8 mouse cellular contexts compared by ENCODE assay signal in the genomic region with DNA sequence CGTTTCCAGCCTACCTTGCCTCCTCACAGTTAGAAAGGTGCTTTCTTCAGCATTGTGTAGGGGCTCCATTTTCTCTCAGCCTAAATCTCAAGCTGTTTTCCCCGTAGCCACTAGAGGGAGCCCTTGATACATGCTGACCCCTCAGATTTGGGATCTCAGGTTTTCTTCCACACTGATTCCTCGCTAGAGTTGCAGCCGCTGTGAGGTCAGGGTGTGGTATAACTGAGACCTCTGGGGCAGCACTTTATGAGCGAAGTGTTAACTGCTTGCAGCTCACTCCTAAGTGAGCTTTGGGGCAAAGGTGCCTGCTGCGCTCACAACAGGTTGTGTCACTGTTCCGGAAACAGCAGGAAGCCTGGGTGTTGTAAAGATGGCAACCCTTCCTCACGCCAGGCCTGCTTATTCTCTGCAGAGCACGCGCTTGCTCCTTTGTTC. TPM values are rescaled to one million over a fixed set of nuclear protein-coding genes. Genes with fewer than 3 reads are reported as not detected.
DNase-seq lines count a peak whose midpoint lies in the region; ATAC-seq lines count a peak whose summit lies in the region.

No protein-coding gene starts in this region.

- H3K4me1 ChIP-seq in midbrain, embryonic 14.5 days (ENCODE audit: control insufficient read depth, insufficient read depth, low read length), result peaks cover 5% of the 10 kb centered on the region

- intact Hi-C loops in left cerebral cortex, postnatal 4 days (cut with DNase I), result loop anchor here (2.0 to 10.0 kb wide), 2 partner anchors 114 to 1426 kb away; no protein-coding TSS in a partner anchor

- H3K27ac ChIP-seq in midbrain, embryonic 14.5 days (replicated peaks; ENCODE audit: low read depth, low read length), result no peak overlapping the region

- no peak overlapping the region for H3K4me3 ChIP-seq in midbrain, embryonic 14.5 days (replicated peaks; ENCODE audit: low read depth, low read length)

- peaks cover 30% of the 10 kb centered on the region for H3K36me3 ChIP-seq in midbrain, embryonic 14.5 days (ENCODE audit: control insufficient read depth, insufficient read depth, low read length)

- H3K9ac ChIP-seq in midbrain, embryonic 14.5 days (replicated peaks; ENCODE audit: low read length), result no peak overlapping the region

- no peaks in the 10 kb centered on the region for H3K27me3 ChIP-seq in midbrain, embryonic 14.5 days (ENCODE audit: control insufficient read depth, insufficient read depth, low read length)

- DNase-seq in urinary bladder, postnatal 14 days (ENCODE audit: low spot score), result peak; percentile 66
- no peak for DNase-seq in urinary bladder, postnatal 10 days (ENCODE audit: low spot score)
- peak; percentile 77 for DNase-seq in embryo, embryonic 11.5 days (ENCODE audit: low read depth, low spot score)
- peak; percentile 72 for DNase-seq in kidney, adult 18-20 months
- DNase-seq in left cerebral cortex, postnatal 4 days, result peak; percentile 70
- DNase-seq in midbrain, embryonic 14.5 days, result peak; percentile 90
- peak; percentile 31 for DNase-seq in spleen, adult 12 weeks (ENCODE audit: low spot score)

- H3K9me3 ChIP-seq in midbrain, embryonic 14.5 days (ENCODE audit: control insufficient read depth, low read length), result no peaks in the 10 kb centered on the region

- peak; percentile 62 for ATAC-seq in granulocyte monocyte progenitor cell, adult 5-6 weeks (replicated peaks; ENCODE audit: poor library complexity, severe bottlenecking)
- peak; percentile 63; the same call in 1 of the 2 replicates for ATAC-seq in midbrain, embryonic 14.5 days (ENCODE audit: low FRiP score, low TSS enrichment)

- WGBS in midbrain, embryonic 14.5 days, result 33% methylated on average over 10 of the region's 10 CpGs

- H3K4me2 ChIP-seq in midbrain, embryonic 14.5 days (ENCODE audit: low read length), result no peak overlapping the region

RNA-seq across cellular contexts. Expression of gene Rbm20, which starts 28.3 kb away (rescaled TPM):
- total RNA-seq in granulocyte monocyte progenitor cell, adult 5-6 weeks (2014; fragmentation: Nextera tagmentation), result 0.09 and 0.41 TPM in 2 replicates
- 0.05 and 0.34 TPM in 2 replicates for total RNA-seq in granulocyte monocyte progenitor cell, adult 5-6 weeks (2017)
- 1 to 10 TPM; 1.0 to 2.6 TPM for total RNA-seq in left cerebral cortex, postnatal 4 days (2021)
- 0.61 TPM in 2 replicates for polyA plus RNA-seq in midbrain, embryonic 14.5 days (2014; fragmentation: Nextera tagmentation; extraction: Ambion mirVana)

RNA-seq across cellular contexts. Expression of gene Smc3, which starts 48.6 kb away (rescaled TPM):
- total RNA-seq in granulocyte monocyte progenitor cell, adult 5-6 weeks (2014; fragmentation: Nextera tagmentation), result 82.0 and 87.6 TPM in 2 replicates
- 135 and 145 TPM in 2 replicates for total RNA-seq in granulocyte monocyte progenitor cell, adult 5-6 weeks (2017)
- 10 to 100 TPM; 52.0 to 56.2 TPM for total RNA-seq in left cerebral cortex, postnatal 4 days (2021)
- 66.3 and 67.8 TPM in 2 replicates for polyA plus RNA-seq in midbrain, embryonic 14.5 days (2014; fragmentation: Nextera tagmentation; extraction: Ambion mirVana)

RNA-seq across cellular contexts. Expression of gene Nutf2-ps1, which starts 60.0 kb away (rescaled TPM):
- total RNA-seq in granulocyte monocyte progenitor cell, adult 5-6 weeks (2014; fragmentation: Nextera tagmentation), result 56.0 and 61.3 TPM in 2 replicates
- 142 and 145 TPM in 2 replicates for total RNA-seq in granulocyte monocyte progenitor cell, adult 5-6 weeks (2017)
- 10 to 100 TPM; 67.0 to 78.7 TPM for total RNA-seq in left cerebral cortex, postnatal 4 days (2021)
- polyA plus RNA-seq in midbrain, embryonic 14.5 days (2014; fragmentation: Nextera tagmentation; extraction: Ambion mirVana), result 221 and 229 TPM in 2 replicates
